In the genomic region with DNA sequence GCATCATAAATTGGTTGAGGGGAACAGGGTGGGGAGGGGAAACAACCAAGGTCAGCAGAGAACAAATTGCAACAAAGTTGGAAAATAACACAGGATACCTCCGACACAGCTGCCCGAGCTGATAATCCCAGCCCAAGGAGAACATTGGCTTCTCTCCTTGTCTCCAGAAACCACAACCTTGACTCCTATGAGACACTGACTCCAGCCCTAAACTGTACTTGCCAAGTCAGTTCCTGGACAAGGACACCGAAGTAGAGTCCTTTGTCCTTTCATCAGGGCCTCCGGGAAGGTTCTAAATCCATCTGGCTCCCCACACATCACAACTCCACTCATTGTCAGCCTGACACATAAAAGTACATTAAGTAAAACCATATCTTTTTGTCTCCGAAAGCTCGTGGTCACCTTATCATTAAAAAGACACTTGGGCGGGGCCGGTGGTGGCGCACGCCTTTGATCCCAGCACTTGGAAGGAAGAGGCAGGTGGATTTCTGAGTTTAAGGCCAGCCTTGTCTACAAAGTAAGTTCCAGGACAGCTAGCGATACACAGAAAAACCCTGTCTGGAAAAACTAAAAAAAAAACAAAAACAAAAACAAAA, we compare ENCODE assay signal across 23 mouse cellular contexts. TPM values are rescaled to one million over a fixed set of nuclear protein-coding genes. Genes with fewer than 3 reads are reported as not detected.
DNase-seq lines count a peak whose midpoint lies in the region; ATAC-seq lines count a peak whose summit lies in the region.
"Had no signal": no experiment of that assay in that cellular context is flagged by ENCODE, and none has a peak within 500 bp of the region (broad histone marks: within the 10 kb centered on the region; RNA-seq: fewer than 3 reads in every experiment).

No protein-coding gene starts in this region.

- ATAC-seq in erythroblast, adult 5-6 weeks (replicated peaks; ENCODE audit: low FRiP score, poor library complexity, severe bottlenecking), result no peak
- no peak for ATAC-seq in liver, embryonic 15.5 days (ENCODE audit: insufficient read depth)
- ATAC-seq: inflammation-experienced regulatory T-cells, adult 6 months; lung, postnatal 0 days had no signal

- WGBS in liver, embryonic 15.5 days (ENCODE audit: insufficient replicate concordance), result 20% methylated on average over 11 of the region's 11 CpGs

- H3K27me3 ChIP-seq in erythroblast, embryonic 14.5 days (ENCODE audit: control insufficient read depth), result no peaks in the 10 kb centered on the region
- no peaks in the 10 kb centered on the region for H3K27me3 ChIP-seq in liver, embryonic 15.5 days
- H3K27me3 ChIP-seq: hindbrain, embryonic 12.5 days; limb, embryonic 15.5 days; neural tube, embryonic 13.5 days had no signal

- H3K27ac ChIP-seq in liver, embryonic 15.5 days (replicated peaks), result peak overlapping the region; percentile 60
- H3K27ac ChIP-seq: forebrain, embryonic 10.5 days; hindbrain, embryonic 12.5 days; limb, embryonic 15.5 days; neural tube, embryonic 13.5 days; stomach, postnatal 0 days had no signal

- H3K4me1 ChIP-seq in erythroblast, embryonic 14.5 days (ENCODE audit: control insufficient read depth), result peaks cover 63% of the 10 kb centered on the region
- H3K4me1 ChIP-seq in liver, embryonic 15.5 days (replicated peaks), result peaks cover 46% of the 10 kb centered on the region

- H3K9me3 ChIP-seq in erythroblast, embryonic 14.5 days (ENCODE audit: control insufficient read depth, low read length), result no peaks in the 10 kb centered on the region
- no peaks in the 10 kb centered on the region for H3K9me3 ChIP-seq in liver, embryonic 15.5 days (replicated peaks)
- H3K9me3 ChIP-seq: forebrain, embryonic 10.5 days; hindbrain, embryonic 12.5 days; limb, embryonic 15.5 days; neural tube, embryonic 13.5 days had no signal

- peak overlapping the region; percentile 9; the same call in 1 of the 2 replicates for H3K9ac ChIP-seq in liver, embryonic 15.5 days
- H3K9ac ChIP-seq: hindbrain, embryonic 12.5 days; limb, embryonic 15.5 days; neural tube, embryonic 13.5 days had no signal

- H3K4me3 ChIP-seq in erythroblast, embryonic 14.5 days (replicated peaks), result peak overlapping the region; percentile 55
- peak overlapping the region; percentile 7; the same call in 1 of the 2 replicates for H3K4me3 ChIP-seq in liver, embryonic 15.5 days (replicated peaks)
- H3K4me3 ChIP-seq: forebrain, embryonic 10.5 days; hindbrain, embryonic 12.5 days; limb, embryonic 15.5 days; neural tube, embryonic 13.5 days had no signal

- peak overlapping the region; percentile 53 for H3K4me2 ChIP-seq in liver, embryonic 15.5 days
- H3K4me2 ChIP-seq: heart, embryonic 11.5 days; hindbrain, embryonic 12.5 days; limb, embryonic 15.5 days; neural tube, embryonic 13.5 days had no signal

- intact Hi-C loops in gastrocnemius, postnatal 36 days (cut with DNase I), result no loop called here

- DNase-seq in c-Kit-positive CD71-positive TER-119-negative erythroid progenitor cells, embryonic 14.5 days (ENCODE audit: low read depth), result peak; percentile 62
- no peak for DNase-seq in gastrocnemius, postnatal 36 days
- no peak for DNase-seq in lung, postnatal 14 days
- no peak for DNase-seq in right cerebral cortex, postnatal 25 days
- DNase-seq: cerebellum, postnatal 14 days; embryo, embryonic 11 days; heart, postnatal 10 days; kidney, adult 8-10 months; kidney, postnatal 25 days; midbrain, embryonic 14.5 days; retina, postnatal 1 day; thymus, postnatal 25 days had no signal

- H3K36me3 ChIP-seq in erythroblast, embryonic 14.5 days (ENCODE audit: control insufficient read depth), result no peaks in the 10 kb centered on the region
- no peaks in the 10 kb centered on the region for H3K36me3 ChIP-seq in liver, embryonic 15.5 days (replicated peaks)
- H3K36me3 ChIP-seq: forebrain, embryonic 10.5 days; hindbrain, embryonic 12.5 days; limb, embryonic 15.5 days; neural tube, embryonic 13.5 days had no signal

RNA-seq across cellular contexts. Expression of gene Psmd4, which starts 4.1 kb away (rescaled TPM):
- polyA plus RNA-seq in erythroblast, embryonic 14.5 days (2012), result 17.0 and 20.7 TPM in 2 replicates
- total RNA-seq in erythroblast, adult 5-6 weeks (2015; ENCODE audit: low replicate concordance), result 76.9 and 89.3 TPM in 2 replicates
- total RNA-seq in erythroblast, adult 5-6 weeks (2017; ENCODE audit: low replicate concordance), result 102 and 150 TPM in 2 replicates
- polyA plus RNA-seq in liver, embryonic 15.5 days (2015; fragmentation: Nextera tagmentation; extraction: Ambion mirVana), result 151 and 159 TPM in 2 replicates
- total RNA-seq in gastrocnemius, postnatal 36 days (2021), result 100 to 1,000 TPM; 178 to 188 TPM

RNA-seq across cellular contexts. Expression of gene Zfp687, which starts 31.3 kb away (rescaled TPM):
- polyA plus RNA-seq in erythroblast, embryonic 14.5 days (2012), result 0.61 and 0.79 TPM in 2 replicates
- total RNA-seq in erythroblast, adult 5-6 weeks (2015; ENCODE audit: low replicate concordance), result 5.9 and 6.5 TPM in 2 replicates
- total RNA-seq in erythroblast, adult 5-6 weeks (2017; ENCODE audit: low replicate concordance), result 4.3 and 6.4 TPM in 2 replicates
- polyA plus RNA-seq in liver, embryonic 15.5 days (2015; fragmentation: Nextera tagmentation; extraction: Ambion mirVana), result 7.2 and 7.4 TPM in 2 replicates
- total RNA-seq in gastrocnemius, postnatal 36 days (2021), result 10 to 100 TPM in 1 of 2 experiments, 1 to 10 TPM in 1; 9.5 to 11.7 TPM
